Mouse (Mus musculus) limb, embryonic 14.5 days (tissue): ENCODE measurements around the gene Nrip1. TPM values are rescaled to one million over a fixed set of nuclear protein-coding genes. Genes with fewer than 3 reads are reported as not detected.

Experiments used
- ATAC-seq: fragments of 200-750 bp; cut with Nextera tagmentation; 2 replicates; pipeline ENCODE4 v1.8.0; 2017; ENCODE audit warnings: low read depth, moderate number of reproducible peaks, moderate TSS enrichment; ENCODE audit not compliant: low FRiP score
- DNase-seq: peaks from one replicate; pipeline ENCODE4 v3.0.0-alpha.2; 2015; ENCODE audit warnings: low spot score
- H3K27ac ChIP-seq: fragments of 300-500 bp; sonication (generic); replicated peaks from 2 replicates; pipeline ENCODE4 v1.5.1; 2014; ENCODE audit warnings: low read depth, mild to moderate bottlenecking, low read length, moderate library complexity, mixed read lengths
- H3K27me3 ChIP-seq: fragments of 300-500 bp; sonication (generic); 2 replicates; pipeline ENCODE4 v1.6.1; 2014; ENCODE audit warnings: low read length, mixed read lengths; ENCODE audit not compliant: control insufficient read depth, insufficient read depth
- H3K36me3 ChIP-seq: fragments of 300-500 bp; sonication (generic); 2 replicates; pipeline ENCODE4 v1.6.1; 2014; ENCODE audit warnings: mild to moderate bottlenecking, low read length, moderate library complexity, mixed read lengths; ENCODE audit not compliant: control insufficient read depth, insufficient read depth
- H3K4me1 ChIP-seq: fragments of 300-500 bp; sonication (generic); 2 replicates; pipeline ENCODE4 v1.6.1; 2014; ENCODE audit warnings: antibody characterized with exemption, low read length, mixed read lengths; ENCODE audit not compliant: control insufficient read depth, insufficient read depth
- H3K4me2 ChIP-seq: fragments of 300-500 bp; sonication (generic); replicated peaks from 2 replicates; pipeline ENCODE4 v1.6.1; 2014; ENCODE audit warnings: low read depth, mild to moderate bottlenecking, low read length, moderate library complexity; ENCODE audit not compliant: severe bottlenecking
- H3K4me3 ChIP-seq: fragments of 300-500 bp; sonication (generic); replicated peaks from 2 replicates; pipeline ENCODE4 v1.5.1; 2014; ENCODE audit warnings: low read length
- H3K9ac ChIP-seq: fragments of 300-500 bp; sonication (generic); 2 replicates; pipeline ENCODE4 v1.6.1; 2014; ENCODE audit warnings: mild to moderate bottlenecking, low read depth, low read length, moderate library complexity; ENCODE audit not compliant: severe bottlenecking
- H3K9me3 ChIP-seq: fragments of 300-500 bp; sonication (generic); 2 replicates; pipeline ENCODE4 v1.6.1; 2016; ENCODE audit warnings: low read length; ENCODE audit not compliant: control insufficient read depth
- POLR2A ChIP-seq: fragments of 200-500 bp; IDR thresholded peaks from 2 replicates; pipeline ENCODE4 v1.8.0; 2012; ENCODE audit warnings: inconsistent platforms, mild to moderate bottlenecking, moderate library complexity, borderline replicate concordance; ENCODE audit not compliant: insufficient read depth, insufficient read length; ENCODE audit errors: extremely low read depth
- WGBS: fragments of 180-500 bp; shearing (Covaris S2); extraction: QIAGEN DNeasy Blood & Tissue Kit; methylation state at CpG from one replicate; pipeline ENCODE4 v1.1.7; 2014; 5-methylcytosine and 5-hydroxymethylcytosine counted together
- polyA plus RNA-seq, 2 experiments: library from polyadenylated mRNA; depleted of rRNA in 1 of 2; stranded (reverse) in 1 of 2; unstranded in 1 of 2; fragments of >200 nt; fragmentation: Nextera tagmentation in 1 of 2; extraction: Ambion mirVana in 1 of 2; gene quantifications; 2 replicates each; pipeline versions ENCODE4 v1.2.1 to v1.2.3; 2012 to 2014

The Nrip1 gene
- polyA plus RNA-seq, 2 experiments: 6.9 to 37.3 TPM

- H3K27ac ChIP-seq: no peak overlapping the region
- H3K9me3 ChIP-seq: no peaks in the 10 kb centered on the region
- no peaks in the 10 kb centered on the region for H3K27me3 ChIP-seq
- H3K9ac ChIP-seq: no peak overlapping the region
- peaks cover 9% of the 10 kb centered on the region for H3K4me1 ChIP-seq
- H3K36me3 ChIP-seq: peaks cover 6% of the 10 kb centered on the region; the same call in 1 of the 2 replicates
- DNase-seq (no peak), ATAC-seq (no peak)
- no peak overlapping the region for H3K4me2 ChIP-seq
- WGBS: 93% methylated on average over 3 of the region's 3 CpGs
- H3K4me3 ChIP-seq: no peak overlapping the region
- no peak for TF ChIP-seq POLR2A
Measured at GRCm38 (mm10) chr16:76363641-76364040, 10.0 kb downstream of the Nrip1 start.

- no peaks in the 10 kb centered on the region for H3K9me3 ChIP-seq
- WGBS: 97% methylated on average over 12 of the region's 12 CpGs
- no peak overlapping the region for H3K4me3 ChIP-seq
- no peak overlapping the region for H3K4me2 ChIP-seq
- no peak overlapping the region for H3K27ac ChIP-seq
- no peak for TF ChIP-seq POLR2A
- no peak for ATAC-seq
- DNase-seq: no peak
- peaks cover 15% of the 10 kb centered on the region for H3K4me1 ChIP-seq
- no peak overlapping the region for H3K9ac ChIP-seq
- H3K27me3 ChIP-seq: no peaks in the 10 kb centered on the region
- H3K36me3 ChIP-seq: peaks cover 6% of the 10 kb centered on the region; the same call in 1 of the 2 replicates
Measured at GRCm38 (mm10) chr16:76362982-76363381, 10.6 kb downstream of the Nrip1 start.

- no peak overlapping the region for H3K27ac ChIP-seq
- peaks cover 19% of the 10 kb centered on the region for H3K4me1 ChIP-seq
- H3K9me3 ChIP-seq: no peaks in the 10 kb centered on the region
- WGBS: 83% methylated on average over 6 of the region's 6 CpGs
- ATAC-seq: no peak
- no peaks in the 10 kb centered on the region for H3K36me3 ChIP-seq
- no peak for DNase-seq
- H3K4me3 ChIP-seq: no peak overlapping the region
- H3K9ac ChIP-seq: no peak overlapping the region
- H3K27me3 ChIP-seq: no peaks in the 10 kb centered on the region
- H3K4me2 ChIP-seq: no peak overlapping the region
- TF ChIP-seq POLR2A: no peak
Measured at GRCm38 (mm10) chr16:76360441-76360840, 13.2 kb downstream of the Nrip1 start.

DNA sequence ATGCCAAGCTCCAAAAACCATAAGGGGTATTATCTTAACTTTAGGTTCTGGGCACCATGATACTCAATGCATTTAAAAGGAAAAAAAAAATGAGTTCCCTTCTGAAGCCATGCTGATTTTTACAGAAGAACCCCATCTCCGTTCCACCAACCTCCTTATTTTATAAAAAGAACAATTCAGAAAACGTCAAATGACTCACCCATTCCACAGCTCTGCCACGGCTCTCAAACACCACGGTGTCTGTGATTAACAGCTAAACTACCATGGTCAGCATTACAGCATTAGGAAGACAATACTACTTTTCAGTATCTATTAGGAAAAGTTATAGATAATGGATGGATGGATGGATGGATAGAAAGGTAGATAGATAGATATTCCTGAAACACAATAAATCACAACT, 14.9 kb downstream of the Nrip1 start:
- DNase-seq (no peak), ATAC-seq (no peak)
- no peak overlapping the region for H3K9ac ChIP-seq
- 26% methylated on average over 4 of the region's 4 CpGs for WGBS
- no peaks in the 10 kb centered on the region for H3K27me3 ChIP-seq
- H3K27ac ChIP-seq: no peak overlapping the region
- H3K4me3 ChIP-seq: no peak overlapping the region
- H3K9me3 ChIP-seq: no peaks in the 10 kb centered on the region
- H3K4me1 ChIP-seq: peaks cover 15% of the 10 kb centered on the region
- TF ChIP-seq POLR2A: no peak
- H3K4me2 ChIP-seq: no peak overlapping the region
- no peaks in the 10 kb centered on the region for H3K36me3 ChIP-seq

- no peak for TF ChIP-seq POLR2A
- Histone ChIP-seq H3K36me3 (no peaks in the 10 kb centered on the region), H3K4me3 (no peak overlapping the region), H3K4me1 (peaks cover 15% of the 10 kb centered on the region), H3K27ac (no peak overlapping the region), H3K27me3 (no peaks in the 10 kb centered on the region), H3K9ac (no peak overlapping the region), H3K4me2 (no peak overlapping the region), H3K9me3 (no peaks in the 10 kb centered on the region)
- 20% methylated on average over 18 of the region's 18 CpGs for WGBS
- no peak for DNase-seq
- no peak for ATAC-seq
Measured at GRCm38 (mm10) chr16:76358128-76358748, 15.4 kb downstream of the Nrip1 start.

- no peak for DNase-seq
- no peak for TF ChIP-seq POLR2A
- H3K4me1 ChIP-seq: peaks cover 15% of the 10 kb centered on the region
- no peak overlapping the region for H3K9ac ChIP-seq
- no peaks in the 10 kb centered on the region for H3K27me3 ChIP-seq
- no peak overlapping the region for H3K4me3 ChIP-seq
- no peak for ATAC-seq
- H3K36me3 ChIP-seq: no peaks in the 10 kb centered on the region
- H3K9me3 ChIP-seq: no peaks in the 10 kb centered on the region
- 96% methylated on average over 12 of the region's 12 CpGs for WGBS
- no peak overlapping the region for H3K27ac ChIP-seq
- no peak overlapping the region for H3K4me2 ChIP-seq
Measured at GRCm38 (mm10) chr16:76357155-76357554, 16.5 kb downstream of the Nrip1 start.
